Mouse (Mus musculus): ENCODE data around the gene Timp3.

GRCm38 (mm10) chr10:86342713-86343112 is 42.5 kb downstream of the Timp3 start:
- TF ChIP-seq CTCF (IDR thresholded peaks at IDR 0.05; ENCODE audit: low read depth, low read length) (no peak), POLR2A (IDR thresholded peaks at IDR 0.05; ENCODE audit: borderline replicate concordance, low read depth, low read length) (no peak)

Data from bone marrow macrophage, adult 2 months (primary cell).